Mouse (Mus musculus): ENCODE measurements around the gene Aqp3. TPM values are rescaled to one million over a fixed set of nuclear protein-coding genes. Genes with fewer than 3 reads are reported as not detected.

The Aqp3 gene
- polyA plus RNA-seq, 1 experiment from 2014 or later, result 104 TPM

- no peak overlapping the region for H3K4me2 ChIP-seq
- 78% methylated on average over 5 of the region's 5 CpGs for WGBS
- no peak for ATAC-seq (ENCODE audit: insufficient number of reproducible peaks, low FRiP score, low TSS enrichment, low read depth)
These were observed 16.2 kb downstream of the Aqp3 start for GRCm38 (mm10) chr4:41081733-41082132.

DNA sequence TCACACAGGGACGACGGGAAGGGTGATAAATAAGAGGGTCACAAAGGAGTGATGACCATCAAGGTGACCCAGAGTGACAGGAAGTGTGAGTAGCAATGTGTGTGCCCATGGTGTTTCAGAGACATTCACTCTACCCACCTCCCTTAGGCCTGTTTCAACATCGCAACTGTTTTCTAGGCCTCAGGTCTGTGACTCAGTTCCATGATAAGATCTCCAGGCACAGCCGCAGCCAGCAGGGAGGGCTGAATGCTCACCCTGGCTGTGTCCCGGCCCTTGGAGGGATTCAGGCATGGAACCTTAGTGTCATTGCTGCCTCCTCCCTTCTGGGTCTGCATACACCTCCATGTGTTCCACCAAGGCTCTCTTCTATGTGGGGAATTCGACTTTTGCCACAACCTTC, 19.3 kb downstream of the Aqp3 start:
- Histone ChIP-seq H3K4me3 (no peak overlapping the region), H3K9me3 (no peaks in the 10 kb centered on the region), H3K36me3 (no peaks in the 10 kb centered on the region), H3K27me3 (no peaks in the 10 kb centered on the region), H3K4me2 (no peak overlapping the region), H3K4me1 (no peaks in the 10 kb centered on the region), H3K27ac (no peak overlapping the region), H3K9ac (no peak overlapping the region)
- WGBS, result 61% methylated on average over 6 of the region's 6 CpGs
- no peak for ATAC-seq (ENCODE audit: insufficient number of reproducible peaks, low FRiP score, low TSS enrichment, low read depth)

More at GRCm38 (mm10) chr4:41081733-41082132, 16.2 kb downstream of the Aqp3 start:
- no peaks in the 10 kb centered on the region for H3K9me3 ChIP-seq
- H3K4me3 ChIP-seq, result no peak overlapping the region
- H3K27me3 ChIP-seq, result no peaks in the 10 kb centered on the region
- H3K27ac ChIP-seq, result no peak overlapping the region
- no peaks in the 10 kb centered on the region for H3K4me1 ChIP-seq
- H3K36me3 ChIP-seq, result no peaks in the 10 kb centered on the region
- no peak overlapping the region for H3K9ac ChIP-seq

GRCm38 (mm10) chr4:41074461-41074860, 23.5 kb downstream of the Aqp3 start:
- ATAC-seq (ENCODE audit: insufficient number of reproducible peaks, low FRiP score, low TSS enrichment, low read depth), result no peak
- H3K9ac ChIP-seq, result no peak overlapping the region
- 59% methylated on average over 6 of the region's 6 CpGs for WGBS
- no peak overlapping the region for H3K4me2 ChIP-seq
- no peaks in the 10 kb centered on the region for H3K9me3 ChIP-seq
- no peaks in the 10 kb centered on the region for H3K27me3 ChIP-seq
- H3K4me1 ChIP-seq, result no peaks in the 10 kb centered on the region
- H3K36me3 ChIP-seq, result no peaks in the 10 kb centered on the region
- no peak overlapping the region for H3K27ac ChIP-seq
- no peak overlapping the region for H3K4me3 ChIP-seq

GRCm38 (mm10) chr4:41073008-41073817, 24.8 kb downstream of the Aqp3 start:
- H3K4me1 ChIP-seq, result no peaks in the 10 kb centered on the region
- 70% methylated on average over 12 of the region's 12 CpGs for WGBS
- no peak overlapping the region for H3K4me3 ChIP-seq
- H3K4me2 ChIP-seq, result no peak overlapping the region
- no peaks in the 10 kb centered on the region for H3K27me3 ChIP-seq
- H3K36me3 ChIP-seq, result no peaks in the 10 kb centered on the region
- H3K9me3 ChIP-seq, result no peaks in the 10 kb centered on the region
- H3K27ac ChIP-seq, result no peak overlapping the region
- no peak overlapping the region for H3K9ac ChIP-seq
- ATAC-seq (ENCODE audit: insufficient number of reproducible peaks, low FRiP score, low TSS enrichment, low read depth), result no peak

DNA sequence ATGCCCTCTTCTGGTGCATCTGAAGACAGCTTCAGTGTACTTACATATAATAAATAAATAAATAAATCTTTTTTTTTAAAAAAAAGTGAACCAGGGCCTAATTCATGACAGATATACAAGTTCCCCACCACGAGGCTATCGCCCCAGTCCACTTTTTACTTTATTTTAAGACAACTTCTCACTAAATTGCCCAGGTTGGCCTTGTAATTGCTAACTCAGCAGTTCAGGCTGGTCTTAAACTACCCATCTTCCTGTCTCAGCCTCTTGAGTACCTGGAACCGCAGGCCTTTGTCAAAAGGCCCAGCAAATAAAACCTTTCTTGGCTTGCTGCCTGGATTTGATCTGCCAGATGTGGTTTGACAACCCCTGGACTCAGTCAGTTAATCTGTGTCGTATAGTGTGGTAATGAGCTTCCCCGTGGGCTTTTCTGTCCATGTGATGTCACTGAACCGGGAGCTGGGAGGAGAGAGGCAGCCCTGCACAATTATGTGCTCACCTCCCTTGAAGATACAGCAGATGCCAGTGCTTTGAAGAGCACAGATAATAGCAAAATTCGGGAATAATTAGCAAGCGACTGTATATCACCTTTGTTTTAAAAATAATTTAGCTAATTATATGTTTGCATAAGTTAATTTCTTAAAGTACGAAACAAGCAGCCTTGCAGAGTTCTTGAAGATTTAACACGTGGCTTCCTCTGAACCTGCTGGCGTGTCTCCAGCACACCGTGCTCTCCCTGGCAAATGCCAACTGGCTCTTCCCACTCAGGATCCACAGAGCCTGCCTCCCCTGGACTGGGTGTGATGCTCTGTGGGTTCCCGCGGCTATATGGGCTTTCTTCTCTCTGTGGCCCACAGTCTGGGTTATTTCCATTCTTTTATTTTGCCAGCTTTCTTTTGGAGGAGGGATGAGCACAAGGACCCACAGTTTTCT, 26.2 kb downstream of the Aqp3 start:
- no peak for ATAC-seq (ENCODE audit: insufficient number of reproducible peaks, low FRiP score, low TSS enrichment, low read depth)
- H3K4me3 ChIP-seq, result no peak overlapping the region
- WGBS, result 51% methylated on average over 14 of the region's 14 CpGs
- no peak overlapping the region for H3K27ac ChIP-seq
- no peaks in the 10 kb centered on the region for H3K36me3 ChIP-seq
- no peaks in the 10 kb centered on the region for H3K4me1 ChIP-seq
- H3K9ac ChIP-seq, result no peak overlapping the region
- no peaks in the 10 kb centered on the region for H3K9me3 ChIP-seq
- H3K27me3 ChIP-seq, result no peaks in the 10 kb centered on the region
- no peak overlapping the region for H3K4me2 ChIP-seq

GRCm38 (mm10) chr4:41065196-41065595, 32.8 kb downstream of the Aqp3 start:
- Histone ChIP-seq H3K9me3 (no peaks in the 10 kb centered on the region), H3K27ac (peak overlapping the region; percentile 39; the same call in 1 of the 2 replicates), H3K27me3 (no peaks in the 10 kb centered on the region), H3K4me2 (no peak overlapping the region), H3K4me1 (peaks cover 9% of the 10 kb centered on the region), H3K4me3 (no peak overlapping the region), H3K36me3 (no peaks in the 10 kb centered on the region), H3K9ac (no peak overlapping the region)
- 82% methylated on average over 4 of the region's 4 CpGs for WGBS
- ATAC-seq (ENCODE audit: insufficient number of reproducible peaks, low FRiP score, low TSS enrichment, low read depth), result no peak

DNA sequence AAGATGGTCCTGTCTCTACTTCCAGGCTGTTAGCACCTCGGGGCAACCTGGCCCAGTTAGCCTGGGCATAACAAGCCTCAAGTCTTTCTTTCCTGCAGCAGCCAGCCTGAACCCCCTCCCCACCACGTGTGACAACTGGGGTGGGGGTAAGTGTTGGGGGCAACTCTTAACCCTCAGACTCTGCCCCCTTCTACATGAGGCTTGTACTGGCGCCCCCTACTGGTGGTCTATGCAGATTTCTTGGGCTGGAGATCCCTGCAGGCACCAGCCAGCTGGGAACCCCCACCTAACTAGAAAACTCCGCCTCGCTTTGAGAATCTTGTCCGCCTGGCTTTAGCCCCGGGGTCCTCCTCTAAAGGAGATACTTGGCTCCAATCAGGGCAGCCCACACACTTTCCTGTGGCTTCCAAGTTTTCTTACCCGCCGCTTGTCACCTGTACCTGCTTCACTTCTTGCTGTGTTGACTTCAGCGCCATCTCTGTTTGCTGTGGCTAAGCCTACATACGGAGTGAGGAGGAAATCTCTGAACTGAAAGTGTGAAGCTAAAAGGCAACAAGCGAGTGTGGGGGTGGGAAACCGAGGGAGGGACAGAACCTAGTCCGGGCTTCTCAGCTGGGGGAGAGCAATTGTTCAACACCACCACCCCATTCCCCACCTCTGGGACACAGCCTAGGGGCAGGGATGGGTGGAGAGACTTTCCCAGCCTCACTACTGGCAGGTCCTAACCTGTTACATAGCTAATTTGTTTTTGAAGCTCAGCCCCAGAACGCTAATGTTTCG, 33.9 kb downstream of the Aqp3 start:
- Histone ChIP-seq H3K4me3 (peak overlapping the region; percentile 9), H3K9me3 (no peaks in the 10 kb centered on the region), H3K36me3 (no peaks in the 10 kb centered on the region), H3K27ac (peak overlapping the region; percentile 68), H3K4me1 (peaks cover 9% of the 10 kb centered on the region), H3K4me2 (peak overlapping the region; percentile 37), H3K27me3 (no peaks in the 10 kb centered on the region), H3K9ac (no peak overlapping the region)
- no peak for ATAC-seq (ENCODE audit: insufficient number of reproducible peaks, low FRiP score, low TSS enrichment, low read depth)
- WGBS, result 21% methylated on average over 16 of the region's 16 CpGs

DNA sequence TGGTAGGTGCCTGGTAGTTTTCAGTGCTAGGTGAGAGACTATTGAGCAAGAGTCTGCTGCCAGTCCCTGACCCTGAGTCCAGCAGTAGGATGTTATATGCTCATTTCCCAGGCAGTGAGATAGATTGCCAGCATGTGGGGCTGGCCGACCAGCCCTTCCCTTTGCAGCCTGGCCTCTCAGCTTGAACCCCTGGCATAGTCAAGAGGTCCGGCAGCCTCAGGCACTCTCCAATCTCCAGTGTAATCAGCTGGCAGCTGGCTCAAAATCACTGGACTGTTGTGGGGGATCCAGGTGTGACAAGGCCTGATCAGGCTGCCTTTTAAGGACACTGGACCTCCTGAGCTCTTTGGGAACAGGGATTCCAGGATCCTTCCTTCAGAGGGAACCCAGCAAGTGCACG, 34.6 kb downstream of the Aqp3 start:
- Histone ChIP-seq H3K4me3 (no peak overlapping the region), H3K36me3 (no peaks in the 10 kb centered on the region), H3K27ac (no peak overlapping the region), H3K4me2 (no peak overlapping the region), H3K9ac (no peak overlapping the region), H3K27me3 (no peaks in the 10 kb centered on the region), H3K9me3 (no peaks in the 10 kb centered on the region), H3K4me1 (peaks cover 9% of the 10 kb centered on the region)
- 40% methylated on average over 3 of the region's 3 CpGs for WGBS
- ATAC-seq (ENCODE audit: insufficient number of reproducible peaks, low FRiP score, low TSS enrichment, low read depth), result no peak

- WGBS, result 65% methylated on average over 6 of the region's 9 CpGs
These were observed 40.6 kb downstream of the Aqp3 start for GRCm38 (mm10) chr4:41057361-41057760.

DNA sequence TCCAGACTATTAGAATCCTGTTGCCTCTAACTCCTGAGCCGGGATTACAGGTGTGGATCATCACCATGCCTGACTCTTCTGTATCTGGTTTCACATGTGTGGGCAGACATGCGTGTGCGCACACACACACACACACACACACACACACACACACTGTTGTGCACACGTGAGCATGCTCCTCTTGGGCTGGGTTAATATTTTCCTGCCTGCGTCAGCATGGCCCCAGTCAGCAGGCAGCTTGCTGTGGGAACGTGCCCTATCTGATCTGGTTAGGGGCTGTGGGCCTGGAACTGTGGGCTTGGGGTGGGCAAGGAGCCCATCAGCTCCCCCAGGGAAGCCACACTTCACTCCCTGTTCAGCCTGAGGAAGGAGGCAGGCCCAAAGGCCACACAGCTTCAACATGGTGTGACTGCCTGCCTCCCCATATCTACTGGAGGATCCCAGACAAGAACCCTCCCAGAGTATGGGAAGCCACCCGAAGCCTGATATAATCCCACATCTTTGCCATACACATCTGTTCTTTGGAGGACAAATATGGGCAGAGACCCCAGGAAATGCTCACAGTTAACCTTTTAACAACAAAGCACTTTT, 41.1 kb downstream of the Aqp3 start:
- WGBS, result 61% methylated on average over 7 of the region's 7 CpGs
- Histone ChIP-seq H3K27me3 (no peaks in the 10 kb centered on the region), H3K4me1 (peaks cover 12% of the 10 kb centered on the region), H3K27ac (no peak overlapping the region; the same call in 1 of the 2 replicates), H3K9me3 (no peaks in the 10 kb centered on the region), H3K36me3 (no peaks in the 10 kb centered on the region), H3K4me3 (no peak overlapping the region), H3K9ac (no peak overlapping the region), H3K4me2 (no peak overlapping the region)
- ATAC-seq (ENCODE audit: insufficient number of reproducible peaks, low FRiP score, low TSS enrichment, low read depth), result no peak

More at GRCm38 (mm10) chr4:41057361-41057760, 40.6 kb downstream of the Aqp3 start:
- no peak for ATAC-seq (ENCODE audit: insufficient number of reproducible peaks, low FRiP score, low TSS enrichment, low read depth)
- Histone ChIP-seq H3K36me3 (no peaks in the 10 kb centered on the region), H3K27ac (no peak overlapping the region), H3K4me2 (no peak overlapping the region), H3K9ac (no peak overlapping the region), H3K4me1 (peaks cover 12% of the 10 kb centered on the region), H3K27me3 (no peaks in the 10 kb centered on the region), H3K4me3 (no peak overlapping the region), H3K9me3 (no peaks in the 10 kb centered on the region)

- no peak overlapping the region for H3K4me3 ChIP-seq
- H3K4me2 ChIP-seq, result no peak overlapping the region
- no peak for ATAC-seq (ENCODE audit: insufficient number of reproducible peaks, low FRiP score, low TSS enrichment, low read depth)
- H3K27ac ChIP-seq, result no peak overlapping the region
- H3K4me1 ChIP-seq, result peaks cover 12% of the 10 kb centered on the region
- no peak overlapping the region for H3K9ac ChIP-seq
- H3K27me3 ChIP-seq, result no peaks in the 10 kb centered on the region
- H3K36me3 ChIP-seq, result no peaks in the 10 kb centered on the region
- 20% methylated on average over 1 of the region's 1 CpGs for WGBS
- no peaks in the 10 kb centered on the region for H3K9me3 ChIP-seq
These were observed 41.7 kb downstream of the Aqp3 start for GRCm38 (mm10) chr4:41056253-41056652.

Data from limb, embryonic 15.5 days (tissue).